Mouse (Mus musculus): Measurements from ENCODE around the gene Sowaha. TPM values are rescaled to one million over a fixed set of nuclear protein-coding genes. Genes with fewer than 3 reads are reported as not detected.
A peak's percentile ranks its signal among the peaks of the same experiment; 100 is the strongest.

Gene Sowaha
- polyA plus RNA-seq, 1 experiment from 2014 or later: 1.6 TPM

- no peaks in the 10 kb centered on the region for H3K36me3 ChIP-seq (ENCODE audit: control insufficient read depth, insufficient read depth, low read length)
- no peaks in the 10 kb centered on the region for H3K9me3 ChIP-seq (replicated peaks; ENCODE audit: control insufficient read depth, low read length, poor library complexity, severe bottlenecking)
- no peak overlapping the region for H3K27ac ChIP-seq (ENCODE audit: low read length)
- peak overlapping the region; percentile 63 for H3K4me2 ChIP-seq (ENCODE audit: low read length)
- ATAC-seq: peak; percentile 30; the same call in 1 of the 2 replicates
- peaks cover 18% of the 10 kb centered on the region for H3K4me1 ChIP-seq (ENCODE audit: control insufficient read depth, insufficient read depth, low read length)
- H3K4me3 ChIP-seq (ENCODE audit: low read depth, low read length): peak overlapping the region; percentile 37
- WGBS: 4% methylated on average over 40 of the region's 40 CpGs
- H3K27me3 ChIP-seq (ENCODE audit: control insufficient read depth, insufficient read depth, low read depth, low read length): peaks cover 56% of the 10 kb centered on the region
- peak overlapping the region; percentile 55 for H3K9ac ChIP-seq (ENCODE audit: low read depth, low read length)
Observed at GRCm38 (mm10) chr11:53466231-53466971, 13.7 kb downstream of the Sowaha start.

DNA sequence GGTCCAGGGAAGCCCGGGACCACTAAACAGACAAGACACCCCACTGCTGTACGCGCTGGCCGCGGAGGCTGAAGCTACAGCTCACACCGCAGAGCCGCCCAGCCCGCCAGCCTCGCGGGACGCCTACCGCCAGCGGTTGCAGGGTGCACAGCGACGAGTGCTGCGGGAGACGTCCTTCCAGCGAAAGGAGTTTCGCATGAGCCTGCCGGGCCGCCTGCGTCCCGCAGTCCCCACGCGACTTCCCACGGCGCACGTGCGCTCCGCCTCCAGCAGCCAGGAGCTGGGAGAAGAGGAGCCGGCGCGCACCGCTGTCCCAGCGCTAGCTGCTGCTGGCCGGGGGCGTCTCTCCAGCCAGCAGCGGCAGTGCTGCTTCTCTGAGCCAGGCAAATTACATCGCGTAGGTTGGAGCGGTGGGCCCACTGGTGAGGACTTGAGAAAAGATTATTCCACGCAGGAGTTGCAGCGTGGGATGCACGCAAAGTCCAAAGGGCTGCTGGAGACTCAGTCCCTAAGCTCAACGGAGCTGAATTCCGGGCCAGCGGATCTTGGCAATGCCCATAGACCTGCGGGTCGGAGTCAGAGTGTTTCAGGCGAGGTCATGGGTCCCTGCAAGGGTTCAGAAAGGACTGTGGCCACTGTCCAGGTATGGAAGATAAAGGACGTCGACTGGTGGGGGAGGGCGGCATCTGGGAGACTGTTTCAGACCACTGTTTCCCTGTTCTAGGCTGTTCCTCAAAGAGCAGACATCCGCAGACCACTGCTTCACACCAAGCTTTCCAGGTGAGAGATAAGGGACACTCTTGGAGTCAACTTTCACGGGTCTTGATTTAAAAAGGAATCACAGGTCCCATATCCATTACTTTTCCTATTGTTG is 16.3 kb downstream of the Sowaha start:
- Histone ChIP-seq H3K27ac (ENCODE audit: low read length) (no peak overlapping the region), H3K4me3 (ENCODE audit: low read depth, low read length) (peak overlapping the region; percentile 44), H3K4me2 (ENCODE audit: low read length) (peak overlapping the region; percentile 85), H3K4me1 (ENCODE audit: control insufficient read depth, insufficient read depth, low read length) (peaks cover 8% of the 10 kb centered on the region; the same call in 1 of the 2 replicates), H3K9me3 (replicated peaks; ENCODE audit: control insufficient read depth, low read length, poor library complexity, severe bottlenecking) (no peaks in the 10 kb centered on the region), H3K9ac (ENCODE audit: low read depth, low read length) (peak overlapping the region; percentile 36; the same call in 1 of the 2 replicates), H3K36me3 (ENCODE audit: control insufficient read depth, insufficient read depth, low read length) (no peaks in the 10 kb centered on the region), H3K27me3 (ENCODE audit: control insufficient read depth, insufficient read depth, low read depth, low read length) (peaks cover 60% of the 10 kb centered on the region)
- no peak for ATAC-seq
- 6% methylated on average over 55 of the region's 55 CpGs for WGBS

- no peak overlapping the region for H3K4me2 ChIP-seq (ENCODE audit: low read length)
- H3K36me3 ChIP-seq (ENCODE audit: control insufficient read depth, insufficient read depth, low read length): no peaks in the 10 kb centered on the region
- peaks cover 12% of the 10 kb centered on the region for H3K4me1 ChIP-seq (ENCODE audit: control insufficient read depth, insufficient read depth, low read length)
- no peak overlapping the region for H3K4me3 ChIP-seq (ENCODE audit: low read depth, low read length)
- no peak for ATAC-seq
- 23% methylated on average over 5 of the region's 5 CpGs for WGBS
- H3K27me3 ChIP-seq (ENCODE audit: control insufficient read depth, insufficient read depth, low read depth, low read length): peaks cover 63% of the 10 kb centered on the region
- no peaks in the 10 kb centered on the region for H3K9me3 ChIP-seq (replicated peaks; ENCODE audit: control insufficient read depth, low read length, poor library complexity, severe bottlenecking)
- no peak overlapping the region for H3K27ac ChIP-seq (ENCODE audit: low read length)
- no peak overlapping the region for H3K9ac ChIP-seq (ENCODE audit: low read depth, low read length)
Observed at GRCm38 (mm10) chr11:53461727-53462126, 18.3 kb downstream of the Sowaha start.

- no peak overlapping the region for H3K27ac ChIP-seq (ENCODE audit: low read length)
- no peaks in the 10 kb centered on the region for H3K36me3 ChIP-seq (ENCODE audit: control insufficient read depth, insufficient read depth, low read length)
- H3K4me2 ChIP-seq (ENCODE audit: low read length): no peak overlapping the region
- H3K4me3 ChIP-seq (ENCODE audit: low read depth, low read length): no peak overlapping the region
- no peak overlapping the region for H3K9ac ChIP-seq (ENCODE audit: low read depth, low read length)
- ATAC-seq: no peak
- peaks cover 60% of the 10 kb centered on the region for H3K27me3 ChIP-seq (ENCODE audit: control insufficient read depth, insufficient read depth, low read depth, low read length)
- peaks cover 9% of the 10 kb centered on the region for H3K4me1 ChIP-seq (ENCODE audit: control insufficient read depth, insufficient read depth, low read length)
- 80% methylated on average over 3 of the region's 3 CpGs for WGBS
- H3K9me3 ChIP-seq (replicated peaks; ENCODE audit: control insufficient read depth, low read length, poor library complexity, severe bottlenecking): no peaks in the 10 kb centered on the region
Observed at GRCm38 (mm10) chr11:53460192-53460591, 19.9 kb downstream of the Sowaha start.

- ATAC-seq: no peak
- Histone ChIP-seq H3K27me3 (ENCODE audit: control insufficient read depth, insufficient read depth, low read depth, low read length) (peaks cover 49% of the 10 kb centered on the region), H3K9me3 (replicated peaks; ENCODE audit: control insufficient read depth, low read length, poor library complexity, severe bottlenecking) (no peaks in the 10 kb centered on the region), H3K27ac (ENCODE audit: low read length) (no peak overlapping the region), H3K4me1 (ENCODE audit: control insufficient read depth, insufficient read depth, low read length) (peaks cover 9% of the 10 kb centered on the region), H3K9ac (ENCODE audit: low read depth, low read length) (no peak overlapping the region), H3K36me3 (ENCODE audit: control insufficient read depth, insufficient read depth, low read length) (no peaks in the 10 kb centered on the region), H3K4me2 (ENCODE audit: low read length) (no peak overlapping the region), H3K4me3 (ENCODE audit: low read depth, low read length) (no peak overlapping the region)
- WGBS: 64% methylated on average over 3 of the region's 3 CpGs
Observed at GRCm38 (mm10) chr11:53458996-53459395, 21.1 kb downstream of the Sowaha start.

DNA sequence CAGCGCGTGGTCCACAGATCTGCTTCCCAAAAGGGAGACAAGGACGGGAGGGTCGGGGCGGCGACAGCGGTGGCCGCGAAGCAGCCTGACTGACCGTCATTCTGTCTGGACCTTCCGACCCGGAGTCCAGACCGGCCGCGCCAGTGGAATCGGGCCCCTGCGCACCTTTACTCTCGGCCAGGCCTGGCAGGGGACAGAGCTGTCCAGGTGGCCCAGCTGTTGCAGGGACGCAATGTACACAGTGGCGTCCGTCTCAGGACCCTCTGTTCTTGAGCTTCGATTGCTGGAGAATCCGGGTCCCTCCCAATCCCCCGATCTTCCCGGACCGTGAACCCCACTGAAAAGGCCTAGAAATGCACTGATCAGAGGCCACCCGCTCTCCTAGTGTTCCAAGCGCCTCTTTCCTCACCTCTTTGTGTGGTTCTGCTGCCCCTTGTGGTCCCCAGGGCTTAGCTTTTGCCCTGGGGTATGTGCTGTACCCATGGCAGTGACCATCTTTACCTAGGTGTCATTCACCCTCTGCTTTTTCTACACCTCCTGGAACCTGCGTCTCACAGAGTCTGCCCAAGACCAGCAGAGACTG is 22.6 kb downstream of the Sowaha start:
- no peaks in the 10 kb centered on the region for H3K36me3 ChIP-seq (ENCODE audit: control insufficient read depth, insufficient read depth, low read length)
- WGBS: 9% methylated on average over 28 of the region's 29 CpGs
- H3K27me3 ChIP-seq (ENCODE audit: control insufficient read depth, insufficient read depth, low read depth, low read length): peaks cover 39% of the 10 kb centered on the region
- peaks cover 4% of the 10 kb centered on the region for H3K4me1 ChIP-seq (ENCODE audit: control insufficient read depth, insufficient read depth, low read length)
- H3K4me2 ChIP-seq (ENCODE audit: low read length): peak overlapping the region; percentile 81
- no peaks in the 10 kb centered on the region for H3K9me3 ChIP-seq (replicated peaks; ENCODE audit: control insufficient read depth, low read length, poor library complexity, severe bottlenecking)
- peak overlapping the region; percentile 65 for H3K9ac ChIP-seq (ENCODE audit: low read depth, low read length)
- H3K27ac ChIP-seq (ENCODE audit: low read length): no peak overlapping the region
- peak overlapping the region; percentile 48 for H3K4me3 ChIP-seq (ENCODE audit: low read depth, low read length)
- no peak for ATAC-seq

DNA sequence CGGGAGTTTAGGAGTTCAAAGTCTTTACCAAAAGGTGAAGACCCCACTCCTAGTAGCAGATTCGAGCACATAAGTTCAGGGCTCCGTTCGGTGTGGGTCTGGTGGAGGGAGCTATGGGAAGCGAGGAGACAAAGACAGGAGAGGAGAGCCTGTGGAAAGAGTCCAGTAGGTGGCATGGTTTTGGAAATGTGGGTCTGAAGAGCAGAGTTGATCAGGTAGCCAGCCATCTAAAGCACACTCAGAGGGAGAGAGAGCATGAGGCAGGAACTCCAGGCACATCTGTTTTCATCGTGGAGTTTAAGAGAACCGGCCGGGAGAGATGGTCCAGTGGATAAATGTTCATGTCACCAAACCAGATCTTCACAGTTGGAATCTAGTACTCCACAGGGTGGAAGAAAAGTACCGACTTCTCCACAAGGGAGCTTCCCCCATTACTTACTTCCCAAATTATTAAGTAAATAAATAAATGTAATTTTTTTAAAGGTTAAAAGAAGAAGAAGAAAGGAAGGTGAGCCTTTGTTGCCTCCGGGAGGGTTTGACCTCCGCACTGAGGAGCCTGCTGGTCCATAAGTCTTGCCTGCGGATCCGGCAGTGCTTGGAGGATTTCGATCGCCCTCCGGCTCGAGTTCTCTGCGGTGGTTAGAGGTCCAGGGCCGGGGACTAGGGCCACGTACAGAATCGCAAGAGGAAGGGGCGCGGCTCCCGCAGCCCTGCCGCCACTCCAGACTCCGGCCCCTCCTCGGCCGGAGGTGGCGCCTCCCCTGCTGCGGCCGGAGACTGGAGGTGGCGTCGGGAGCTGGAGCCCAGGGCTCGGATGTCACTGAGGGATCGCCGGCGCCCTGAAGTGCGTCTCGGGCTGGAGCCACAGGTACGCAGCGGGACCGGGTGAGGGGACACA is 23.4 kb downstream of the Sowaha start, which contains the start of the genes Gm10447 and Shroom1:
Gene Gm10447 (minus strand): TSS at position 637 of the 898 bp plus-strand sequence.
Gene Shroom1 (plus strand): TSS at position 732 of the 898 bp plus-strand sequence.
- Histone ChIP-seq H3K36me3 (ENCODE audit: control insufficient read depth, insufficient read depth, low read length) (no peaks in the 10 kb centered on the region), H3K27me3 (ENCODE audit: control insufficient read depth, insufficient read depth, low read depth, low read length) (peaks cover 32% of the 10 kb centered on the region)
- ATAC-seq: peak; percentile 72

GRCm38 (mm10) chr11:53453031-53453430 is 27.0 kb downstream of the Sowaha start:
- no peaks in the 10 kb centered on the region for H3K9me3 ChIP-seq (replicated peaks; ENCODE audit: control insufficient read depth, low read length, poor library complexity, severe bottlenecking)
- peaks cover 4% of the 10 kb centered on the region for H3K4me1 ChIP-seq (ENCODE audit: control insufficient read depth, insufficient read depth, low read length)
- no peak overlapping the region for H3K4me3 ChIP-seq (ENCODE audit: low read depth, low read length)
- peaks cover 16% of the 10 kb centered on the region for H3K27me3 ChIP-seq (ENCODE audit: control insufficient read depth, insufficient read depth, low read depth, low read length)
- no peak overlapping the region for H3K9ac ChIP-seq (ENCODE audit: low read depth, low read length)
- WGBS: 88% methylated on average over 5 of the region's 5 CpGs
- no peaks in the 10 kb centered on the region for H3K36me3 ChIP-seq (ENCODE audit: control insufficient read depth, insufficient read depth, low read length)
- H3K27ac ChIP-seq (ENCODE audit: low read length): no peak overlapping the region
- ATAC-seq: no peak
- H3K4me2 ChIP-seq (ENCODE audit: low read length): no peak overlapping the region

More for the DNA sequence above, 23.4 kb downstream of the Sowaha start, which contains the start of the genes Gm10447 and Shroom1:
- H3K4me2 ChIP-seq (ENCODE audit: low read length): peak within 1 kb of the TSS; percentile 81
- no peak within 1 kb of the TSS for H3K27ac ChIP-seq (ENCODE audit: low read length)
- 4% methylated on average over 42 of the region's 42 CpGs for WGBS
- peak within 1 kb of the TSS; percentile 48 for H3K4me3 ChIP-seq (ENCODE audit: low read depth, low read length)
- peak within 1 kb of the TSS; percentile 65 for H3K9ac ChIP-seq (ENCODE audit: low read depth, low read length)
- no peaks in the 10 kb centered on the region for H3K9me3 ChIP-seq (replicated peaks; ENCODE audit: control insufficient read depth, low read length, poor library complexity, severe bottlenecking)
- H3K4me1 ChIP-seq (ENCODE audit: control insufficient read depth, insufficient read depth, low read length): peaks cover 4% of the 10 kb centered on the region

Data from midbrain, embryonic 16.5 days (tissue).